Mouse (Mus musculus) midbrain, embryonic 16.5 days (tissue): Measurements from ENCODE around the gene Fblim1. TPM values are rescaled to one million over a fixed set of nuclear protein-coding genes. Genes with fewer than 3 reads are reported as not detected.
A peak's percentile ranks its signal among the peaks of the same experiment; 100 is the strongest.

Experiments used
- ATAC-seq: fragments of 200-750 bp; cut with Nextera tagmentation; 2 replicates; pipeline ENCODE4 v1.8.0; 2017; ENCODE audit warnings: moderate TSS enrichment
- H3K27ac ChIP-seq: fragments of 300-500 bp; sonication (generic); 2 replicates; pipeline ENCODE4 v1.5.1; 2014; ENCODE audit warnings: mild to moderate bottlenecking, low read length, mixed read lengths
- H3K27me3 ChIP-seq: fragments of 300-500 bp; sonication (generic); 2 replicates; pipeline ENCODE4 v1.6.1; 2014; ENCODE audit warnings: low read depth, low read length, mixed read lengths; ENCODE audit not compliant: control insufficient read depth, insufficient read depth
- H3K36me3 ChIP-seq: fragments of 300-500 bp; sonication (generic); 2 replicates; pipeline ENCODE4 v1.6.1; 2014; ENCODE audit warnings: mild to moderate bottlenecking, low read length, moderate library complexity, mixed read lengths; ENCODE audit not compliant: control insufficient read depth, insufficient read depth
- H3K4me1 ChIP-seq: fragments of 300-500 bp; sonication (generic); 2 replicates; pipeline ENCODE4 v1.6.1; 2014; ENCODE audit warnings: mild to moderate bottlenecking, low read length, mixed read lengths; ENCODE audit not compliant: control insufficient read depth, insufficient read depth
- H3K4me2 ChIP-seq: fragments of 300-500 bp; sonication (generic); 2 replicates; pipeline ENCODE4 v1.6.1; 2014; ENCODE audit warnings: mild to moderate bottlenecking, low read length, mixed read lengths
- H3K4me3 ChIP-seq: fragments of 300-500 bp; sonication (generic); 2 replicates; pipeline ENCODE4 v1.5.1; 2014; ENCODE audit warnings: low read depth, mild to moderate bottlenecking, low read length, moderate library complexity, mixed read lengths
- H3K9ac ChIP-seq: fragments of 300-500 bp; sonication (generic); 2 replicates; pipeline ENCODE4 v1.6.1; 2014; ENCODE audit warnings: low read depth, low read length, mixed read lengths
- H3K9me3 ChIP-seq: fragments of 300-500 bp; sonication (generic); replicated peaks from 2 replicates; pipeline ENCODE4 v1.6.1; 2014; ENCODE audit warnings: mild to moderate bottlenecking, low read length, mixed read lengths; ENCODE audit not compliant: control insufficient read depth, poor library complexity, severe bottlenecking
- WGBS: fragments of 180-500 bp; shearing (Covaris S2); extraction: QIAGEN DNeasy Blood & Tissue Kit; methylation state at CpG from one replicate; pipeline ENCODE4 v1.1.7; 2014; 5-methylcytosine and 5-hydroxymethylcytosine counted together
- polyA plus RNA-seq: library from polyadenylated mRNA; unstranded; fragments of >200 nt; fragmentation: Nextera tagmentation; extraction: Ambion mirVana; gene quantifications from 2 replicates; pipeline ENCODE4 v1.2.1, GENCODE M21; 2015

Gene Fblim1
- polyA plus RNA-seq, 1 experiment from 2014 or later: 35.6 TPM

DNA sequence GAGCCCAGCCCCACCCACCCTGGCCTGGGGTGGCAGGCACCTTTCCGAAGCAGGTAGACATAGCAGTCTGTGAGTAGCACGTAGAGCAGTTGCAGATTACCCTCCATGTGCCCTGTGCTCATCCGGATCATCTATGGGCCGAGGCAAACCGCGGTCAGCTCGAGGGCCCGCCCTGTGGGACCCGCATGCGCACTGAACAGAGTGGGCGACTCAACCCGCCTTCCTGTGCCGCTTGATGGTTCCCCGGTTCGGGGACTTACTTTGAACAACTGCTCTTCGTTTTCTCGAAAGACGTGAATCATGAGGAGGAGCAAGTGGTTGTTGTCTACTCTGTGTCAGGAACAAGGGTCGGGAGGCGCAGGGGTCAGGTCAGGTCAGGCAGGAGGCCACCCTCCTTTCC, 25.4 kb upstream of the Fblim1 start:
- H3K27me3 ChIP-seq: no peaks in the 10 kb centered on the region
- H3K27ac ChIP-seq: no peak overlapping the region
- no peak overlapping the region for H3K4me2 ChIP-seq
- H3K4me1 ChIP-seq: no peaks in the 10 kb centered on the region
- no peak overlapping the region for H3K9ac ChIP-seq
- WGBS: 96% methylated on average over 20 of the region's 20 CpGs
- no peak for ATAC-seq
- no peaks in the 10 kb centered on the region for H3K9me3 ChIP-seq
- peaks cover 60% of the 10 kb centered on the region for H3K36me3 ChIP-seq
- no peak overlapping the region for H3K4me3 ChIP-seq

DNA sequence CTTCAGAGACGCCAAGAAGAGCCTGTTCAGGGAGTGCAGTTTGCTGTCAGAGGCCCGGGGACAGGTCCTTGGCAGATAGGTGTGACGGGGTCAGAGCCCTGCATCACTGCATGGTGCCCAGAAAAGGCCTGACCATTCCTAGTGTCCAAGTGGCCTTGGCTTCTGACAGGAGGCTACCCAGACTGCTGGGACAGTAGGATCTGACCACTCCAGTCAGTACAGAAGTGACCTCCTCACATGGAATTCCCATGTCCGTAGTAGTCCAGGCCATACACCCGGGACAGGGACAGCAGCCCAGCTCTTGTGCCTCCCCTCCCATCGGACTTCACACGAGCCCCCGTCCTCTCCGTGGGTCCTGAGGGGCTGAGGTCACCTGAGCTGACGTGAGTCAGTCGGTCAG, 24.1 kb upstream of the Fblim1 start:
- Histone ChIP-seq H3K4me2 (no peak overlapping the region), H3K9ac (no peak overlapping the region), H3K36me3 (peaks cover 66% of the 10 kb centered on the region), H3K9me3 (no peaks in the 10 kb centered on the region), H3K27ac (no peak overlapping the region), H3K4me3 (no peak overlapping the region), H3K27me3 (no peaks in the 10 kb centered on the region), H3K4me1 (no peaks in the 10 kb centered on the region)
- 92% methylated on average over 11 of the region's 11 CpGs for WGBS
- ATAC-seq: no peak

DNA sequence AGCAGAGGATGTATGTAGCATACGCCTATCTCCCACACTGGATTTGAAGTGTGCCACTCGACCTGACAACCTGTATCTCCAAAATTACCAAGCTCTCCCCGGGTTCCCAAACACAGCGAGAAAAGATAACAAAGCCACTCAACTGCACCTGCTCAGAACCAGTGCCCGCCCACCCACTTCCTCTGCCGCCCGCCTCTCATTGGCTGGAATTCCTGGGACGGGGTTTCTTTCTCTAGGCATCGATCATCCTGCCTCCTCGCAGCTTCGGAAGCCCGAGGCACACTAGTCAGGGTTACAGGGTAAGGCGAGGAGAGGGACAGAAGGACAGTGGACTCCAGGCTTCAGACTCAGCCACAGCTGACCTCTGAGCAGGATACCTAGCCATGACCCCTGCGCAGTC, 22.8 kb upstream of the Fblim1 start:
- H3K4me2 ChIP-seq: no peak overlapping the region
- no peak for ATAC-seq
- peaks cover 65% of the 10 kb centered on the region for H3K36me3 ChIP-seq
- no peak overlapping the region for H3K27ac ChIP-seq
- no peaks in the 10 kb centered on the region for H3K9me3 ChIP-seq
- 87% methylated on average over 14 of the region's 14 CpGs for WGBS
- H3K4me1 ChIP-seq: no peaks in the 10 kb centered on the region
- no peak overlapping the region for H3K9ac ChIP-seq
- H3K27me3 ChIP-seq: no peaks in the 10 kb centered on the region
- H3K4me3 ChIP-seq: no peak overlapping the region

DNA sequence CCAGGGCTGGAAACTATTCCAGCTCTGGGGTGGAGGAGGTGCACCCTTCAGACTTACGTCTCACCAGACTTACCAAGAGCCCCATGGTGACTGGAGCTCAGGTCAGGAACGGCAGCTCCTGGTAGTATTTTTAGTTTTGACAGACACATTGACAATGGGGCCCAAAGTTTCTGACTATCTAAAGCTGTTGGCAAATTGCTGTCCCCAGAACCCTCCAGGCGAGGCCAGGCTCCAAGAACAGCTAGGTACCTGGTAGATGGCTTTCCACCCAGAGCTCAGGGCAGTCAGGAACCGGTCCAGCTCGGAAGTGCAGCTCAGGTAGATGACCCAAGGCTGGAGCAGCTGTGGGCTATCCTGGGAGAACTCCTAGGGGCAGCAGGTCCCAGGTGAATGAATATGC, 21.6 kb upstream of the Fblim1 start:
- H3K9ac ChIP-seq: no peak overlapping the region
- peaks cover 61% of the 10 kb centered on the region for H3K36me3 ChIP-seq
- no peak for ATAC-seq
- H3K9me3 ChIP-seq: no peaks in the 10 kb centered on the region
- no peak overlapping the region for H3K4me2 ChIP-seq
- H3K4me3 ChIP-seq: no peak overlapping the region
- H3K27me3 ChIP-seq: no peaks in the 10 kb centered on the region
- H3K4me1 ChIP-seq: no peaks in the 10 kb centered on the region
- WGBS: 86% methylated on average over 5 of the region's 5 CpGs
- no peak overlapping the region for H3K27ac ChIP-seq

DNA sequence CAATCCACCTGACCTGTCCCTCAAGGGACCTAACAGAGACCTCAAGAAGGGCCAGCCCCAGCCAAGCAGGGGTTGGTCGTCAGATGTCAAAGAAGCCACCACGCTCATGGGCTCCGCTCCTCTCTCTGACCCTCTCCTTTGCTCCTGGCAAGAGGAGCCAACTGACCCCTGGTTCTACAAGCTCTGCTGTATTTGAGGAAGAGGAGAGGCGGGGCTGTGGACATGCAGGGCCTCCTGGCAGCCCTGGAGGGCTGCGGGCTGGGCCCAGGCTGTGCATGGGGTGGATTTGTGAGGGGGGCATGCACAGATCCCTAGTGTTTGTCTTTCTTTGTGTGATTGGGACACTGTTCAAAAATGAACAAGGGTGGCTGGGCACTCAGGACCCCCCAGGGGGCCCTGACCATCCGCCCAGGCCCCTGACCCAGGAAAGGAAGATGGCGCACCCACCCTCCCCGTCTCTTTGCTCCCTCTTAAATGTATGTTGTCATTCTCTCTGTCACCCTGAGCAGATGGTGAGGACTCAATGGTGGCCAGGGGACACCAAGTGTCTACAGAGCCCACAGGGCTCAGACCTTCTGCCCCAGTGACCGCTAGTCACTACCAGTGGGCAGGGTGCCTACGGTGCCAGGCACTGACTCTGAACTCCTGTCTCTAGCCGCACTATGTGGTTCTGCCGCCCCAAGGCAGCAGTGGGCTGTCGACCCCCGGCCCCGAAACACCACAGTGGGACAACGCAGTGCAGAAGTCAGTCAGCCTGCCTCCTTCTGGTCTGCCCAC, 20.1 kb upstream of the Fblim1 start:
- no peak overlapping the region for H3K4me3 ChIP-seq
- H3K9ac ChIP-seq: no peak overlapping the region
- H3K27me3 ChIP-seq: no peaks in the 10 kb centered on the region
- H3K9me3 ChIP-seq: no peaks in the 10 kb centered on the region
- ATAC-seq: no peak
- 93% methylated on average over 16 of the region's 16 CpGs for WGBS
- no peak overlapping the region for H3K27ac ChIP-seq
- peaks cover 46% of the 10 kb centered on the region for H3K36me3 ChIP-seq
- H3K4me2 ChIP-seq: no peak overlapping the region
- H3K4me1 ChIP-seq: no peaks in the 10 kb centered on the region

DNA sequence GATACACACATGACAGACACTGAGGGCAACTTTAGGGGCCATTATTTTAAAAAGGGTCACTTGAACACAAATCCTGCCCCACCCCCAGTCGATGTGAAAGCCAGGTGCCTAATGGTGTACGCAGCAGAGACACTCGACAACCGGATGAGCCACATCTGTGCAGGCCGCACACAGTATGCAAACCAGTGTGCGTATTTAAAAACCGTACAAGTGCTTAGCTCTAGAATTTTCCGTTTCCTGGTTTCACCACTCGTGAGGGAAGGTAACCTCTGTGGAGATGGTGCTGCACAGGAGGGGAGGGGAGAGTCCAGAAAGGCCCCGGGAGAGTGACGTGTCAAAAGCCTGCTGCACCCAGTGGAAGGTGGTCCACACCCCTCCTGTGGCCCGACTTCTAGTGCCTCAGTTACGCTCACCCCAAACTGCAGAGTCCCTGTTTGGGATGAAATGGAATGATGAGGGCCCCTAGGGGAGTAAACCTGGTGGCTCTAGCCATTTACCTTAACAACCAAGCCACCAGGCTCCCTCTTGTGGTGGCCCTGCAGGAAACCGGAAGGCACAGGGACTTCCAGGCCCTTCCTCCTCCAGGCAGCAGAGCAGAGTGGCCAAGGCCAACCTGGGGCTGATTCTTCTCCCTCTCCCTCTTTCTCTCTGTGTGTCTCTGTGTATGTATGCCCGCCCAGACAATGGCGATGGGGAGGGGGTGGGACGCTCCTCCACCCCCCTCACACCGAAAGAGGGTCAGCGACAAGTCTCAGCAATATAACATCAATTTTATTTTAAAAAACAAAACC, 19.3 kb upstream of the Fblim1 start:
- no peak for ATAC-seq
- Histone ChIP-seq H3K9me3 (no peaks in the 10 kb centered on the region), H3K4me3 (no peak overlapping the region), H3K27me3 (no peaks in the 10 kb centered on the region), H3K4me2 (no peak overlapping the region), H3K4me1 (no peaks in the 10 kb centered on the region), H3K27ac (no peak overlapping the region; the same call in 1 of the 2 replicates), H3K36me3 (peaks cover 39% of the 10 kb centered on the region), H3K9ac (no peak overlapping the region)
- 78% methylated on average over 19 of the region's 19 CpGs for WGBS

DNA sequence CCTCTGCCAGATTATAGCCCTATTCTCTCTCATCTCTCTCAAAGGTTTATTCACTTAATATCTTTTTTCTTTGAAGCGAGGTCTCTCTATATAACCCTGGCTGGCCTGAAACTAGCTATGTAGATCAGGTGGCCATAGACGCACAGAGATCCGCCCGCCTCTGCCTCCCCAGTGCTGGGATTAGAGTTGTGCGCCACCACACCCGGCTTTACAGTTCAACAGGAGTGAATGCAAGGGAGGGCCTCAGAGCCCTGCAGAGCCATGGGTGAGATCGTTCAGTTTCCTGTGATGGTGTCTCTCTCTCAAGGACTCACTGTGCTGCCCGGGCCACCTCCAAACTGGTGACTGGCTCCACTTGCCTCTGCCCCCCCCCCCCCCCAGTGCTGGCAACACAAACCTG, 18.2 kb upstream of the Fblim1 start:
- Histone ChIP-seq H3K9me3 (no peaks in the 10 kb centered on the region), H3K4me3 (no peak overlapping the region), H3K27ac (no peak overlapping the region), H3K36me3 (peaks cover 28% of the 10 kb centered on the region), H3K9ac (no peak overlapping the region), H3K27me3 (no peaks in the 10 kb centered on the region), H3K4me1 (no peaks in the 10 kb centered on the region), H3K4me2 (no peak overlapping the region)
- no peak for ATAC-seq
- 90% methylated on average over 8 of the region's 8 CpGs for WGBS

DNA sequence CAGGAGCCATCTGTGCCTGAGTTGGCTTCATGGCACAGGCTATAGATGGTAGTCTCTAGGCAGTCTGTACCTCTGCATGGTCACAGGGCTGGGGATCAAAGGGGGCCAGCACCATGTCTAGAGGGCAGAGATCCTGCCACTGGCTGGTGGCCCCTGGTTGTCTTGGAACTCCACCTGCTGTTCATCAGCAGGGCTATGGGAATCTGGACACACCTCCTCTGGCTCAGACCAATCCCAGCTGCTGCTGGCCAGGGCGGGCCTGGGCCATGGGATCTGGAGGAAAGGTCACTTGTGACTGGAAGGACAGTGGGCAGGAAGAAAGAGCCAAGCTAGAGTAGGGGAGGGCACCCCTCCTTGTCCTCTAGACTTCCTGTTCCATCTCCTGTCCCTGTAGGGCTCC, 17.8 kb upstream of the Fblim1 start, which contains the start of gene Slc25a34:
Gene Slc25a34 (minus strand): TSS at position 156 of the 400 bp plus-strand sequence.
- 67% methylated on average over 1 of the region's 1 CpGs for WGBS
- no peak within 1 kb of the TSS for H3K4me3 ChIP-seq
- H3K36me3 ChIP-seq: peaks cover 24% of the 10 kb centered on the region
- no peak within 1 kb of the TSS for H3K4me2 ChIP-seq
- H3K9me3 ChIP-seq: no peaks in the 10 kb centered on the region
- no peaks in the 10 kb centered on the region for H3K27me3 ChIP-seq
- no peak within 1 kb of the TSS for H3K27ac ChIP-seq
- ATAC-seq: 0 out of 2 replicates have a peak, but pooled peaks have one; percentile 36
- no peak within 1 kb of the TSS for H3K9ac ChIP-seq
- no peaks in the 10 kb centered on the region for H3K4me1 ChIP-seq

DNA sequence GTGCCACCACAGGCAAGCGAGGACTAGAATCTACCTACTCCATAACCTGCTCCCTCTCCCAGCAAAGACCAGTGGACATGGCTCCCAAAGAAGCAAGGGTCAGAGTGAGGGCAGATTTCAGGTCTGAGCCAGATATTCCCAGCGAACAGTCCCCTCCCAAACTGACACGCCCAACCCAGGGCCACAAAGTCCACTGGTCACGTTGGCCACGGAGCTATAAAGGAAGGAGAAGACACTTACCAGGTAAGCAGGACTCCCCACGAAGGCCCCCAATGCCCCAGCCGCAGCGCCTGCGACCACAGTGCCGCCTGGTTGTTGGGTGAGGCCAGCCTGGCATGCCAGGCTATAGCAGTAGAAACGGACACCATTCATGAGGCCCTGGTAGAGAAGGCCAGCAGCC, 17.1 kb upstream of the Fblim1 start:
- ATAC-seq: no peak
- H3K27me3 ChIP-seq: no peaks in the 10 kb centered on the region
- no peak overlapping the region for H3K4me3 ChIP-seq
- H3K4me2 ChIP-seq: no peak overlapping the region
- H3K9me3 ChIP-seq: no peaks in the 10 kb centered on the region
- H3K9ac ChIP-seq: no peak overlapping the region
- no peaks in the 10 kb centered on the region for H3K4me1 ChIP-seq
- H3K27ac ChIP-seq: no peak overlapping the region
- WGBS: 88% methylated on average over 11 of the region's 11 CpGs
- peaks cover 23% of the 10 kb centered on the region for H3K36me3 ChIP-seq
